Mouse (Mus musculus) erythroblast, embryonic 14.5 days (primary cell): ENCODE data around the gene Epb41. TPM values are rescaled to one million over a fixed set of nuclear protein-coding genes. Genes with fewer than 3 reads are reported as not detected.
A peak's percentile ranks its signal among the peaks of the same experiment; 100 is the strongest.

Source experiments
- H3K27me3 ChIP-seq: 2 replicates; pipeline ENCODE4 v1.6.1; 2012; ENCODE audit warnings: inconsistent platforms; ENCODE audit not compliant: control insufficient read depth
- H3K36me3 ChIP-seq: 2 replicates; pipeline ENCODE4 v1.6.1; 2012; ENCODE audit warnings: mild to moderate bottlenecking, inconsistent platforms; ENCODE audit not compliant: control insufficient read depth
- H3K4me1 ChIP-seq: 2 replicates; pipeline ENCODE4 v1.6.1; 2012; ENCODE audit warnings: inconsistent platforms; ENCODE audit not compliant: control insufficient read depth
- H3K4me3 ChIP-seq: replicated peaks from 2 replicates; pipeline ENCODE3; 2012; ENCODE audit warnings: moderate library complexity, mild to moderate bottlenecking, inconsistent platforms
- H3K9me3 ChIP-seq: 2 replicates; pipeline ENCODE4 v1.6.1; 2012; ENCODE audit warnings: low read length, inconsistent platforms, mixed read lengths; ENCODE audit not compliant: control insufficient read depth
- GATA1 ChIP-seq: IDR thresholded peaks from 2 replicates; pipeline ENCODE4 v1.6.1; 2012; ENCODE audit warnings: low read length, inconsistent platforms, mixed read lengths
- TAL1 ChIP-seq: IDR thresholded peaks from 3 replicates; pipeline ENCODE4 v1.6.1; 2012; ENCODE audit warnings: low read length, inconsistent platforms, mixed read lengths
- polyA plus RNA-seq: library from polyadenylated mRNA; stranded (reverse); fragments of >175 nt; gene quantifications from 2 replicates; pipeline ENCODE4 v1.2.3, GENCODE M21; 2012

The Epb41 gene
- polyA plus RNA-seq, 1 experiment: 120 TPM

DNA sequence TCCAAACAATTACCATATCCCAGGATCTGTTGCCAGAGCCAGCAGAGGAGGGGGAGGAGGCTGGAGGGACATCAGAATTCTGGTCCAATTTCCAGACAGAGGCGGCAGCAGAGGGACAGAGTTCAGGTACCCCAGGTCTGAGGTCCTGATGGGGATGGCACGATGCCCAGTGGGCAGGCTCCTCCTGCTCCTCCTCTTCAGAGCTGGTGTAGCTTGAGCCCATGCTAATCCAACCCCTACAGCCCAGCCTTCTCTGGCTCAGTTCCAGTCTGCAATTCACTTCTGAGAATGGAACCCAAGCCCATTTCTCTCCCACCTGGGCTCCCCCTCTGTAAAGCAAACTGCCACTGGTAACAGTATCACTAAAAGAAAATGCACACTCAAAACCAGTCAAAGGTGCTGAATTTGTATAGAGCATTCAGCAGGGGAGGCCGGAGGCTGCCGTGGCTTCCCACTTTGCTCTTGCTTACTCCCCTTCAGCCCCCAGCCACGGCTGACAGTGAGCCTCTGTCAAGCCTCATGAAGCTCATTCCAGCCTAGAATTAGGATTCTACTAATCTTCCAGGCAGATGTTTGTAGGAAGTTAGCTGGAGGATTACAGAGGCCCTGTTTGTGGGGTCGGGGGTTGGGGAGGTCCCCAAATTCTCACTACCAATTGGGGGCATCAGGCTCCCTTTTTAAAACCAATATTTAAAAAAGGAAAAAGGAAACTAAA lies 150.9 kb downstream of the Epb41 start:
- Histone ChIP-seq H3K9me3 (peaks cover 17% of the 10 kb centered on the region), H3K36me3 (peaks cover 88% of the 10 kb centered on the region), H3K27me3 (peaks cover 53% of the 10 kb centered on the region), H3K4me1 (peaks cover 24% of the 10 kb centered on the region), H3K4me3 (no peak overlapping the region)
- TF ChIP-seq GATA1 (no peak), TAL1 (no peak)

DNA sequence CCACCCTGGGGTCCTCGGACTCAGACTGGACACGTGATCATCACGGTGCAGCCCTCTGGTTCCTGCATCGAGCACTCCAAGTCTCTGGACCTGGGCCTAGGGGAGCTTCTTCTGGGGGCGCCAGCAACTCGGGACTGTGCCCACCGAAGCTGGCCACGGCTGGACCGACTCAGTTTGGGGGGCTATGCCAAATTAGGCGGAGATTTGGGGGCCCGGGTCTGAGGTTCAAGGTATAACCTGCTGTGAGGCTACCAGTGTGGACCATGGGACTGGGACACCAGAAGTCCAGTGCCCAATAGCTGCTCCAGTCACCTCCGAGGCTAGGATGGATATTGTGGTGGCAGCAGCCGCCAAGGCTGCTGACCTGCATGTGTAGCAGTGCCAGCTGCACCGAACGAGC lies 152.7 kb downstream of the Epb41 start:
- H3K36me3 ChIP-seq: peaks cover 69% of the 10 kb centered on the region
- TF ChIP-seq GATA1 (no peak), TAL1 (no peak)
- H3K4me1 ChIP-seq: peaks cover 24% of the 10 kb centered on the region
- H3K9me3 ChIP-seq: peaks cover 17% of the 10 kb centered on the region
- peaks cover 71% of the 10 kb centered on the region for H3K27me3 ChIP-seq
- no peak overlapping the region for H3K4me3 ChIP-seq

DNA sequence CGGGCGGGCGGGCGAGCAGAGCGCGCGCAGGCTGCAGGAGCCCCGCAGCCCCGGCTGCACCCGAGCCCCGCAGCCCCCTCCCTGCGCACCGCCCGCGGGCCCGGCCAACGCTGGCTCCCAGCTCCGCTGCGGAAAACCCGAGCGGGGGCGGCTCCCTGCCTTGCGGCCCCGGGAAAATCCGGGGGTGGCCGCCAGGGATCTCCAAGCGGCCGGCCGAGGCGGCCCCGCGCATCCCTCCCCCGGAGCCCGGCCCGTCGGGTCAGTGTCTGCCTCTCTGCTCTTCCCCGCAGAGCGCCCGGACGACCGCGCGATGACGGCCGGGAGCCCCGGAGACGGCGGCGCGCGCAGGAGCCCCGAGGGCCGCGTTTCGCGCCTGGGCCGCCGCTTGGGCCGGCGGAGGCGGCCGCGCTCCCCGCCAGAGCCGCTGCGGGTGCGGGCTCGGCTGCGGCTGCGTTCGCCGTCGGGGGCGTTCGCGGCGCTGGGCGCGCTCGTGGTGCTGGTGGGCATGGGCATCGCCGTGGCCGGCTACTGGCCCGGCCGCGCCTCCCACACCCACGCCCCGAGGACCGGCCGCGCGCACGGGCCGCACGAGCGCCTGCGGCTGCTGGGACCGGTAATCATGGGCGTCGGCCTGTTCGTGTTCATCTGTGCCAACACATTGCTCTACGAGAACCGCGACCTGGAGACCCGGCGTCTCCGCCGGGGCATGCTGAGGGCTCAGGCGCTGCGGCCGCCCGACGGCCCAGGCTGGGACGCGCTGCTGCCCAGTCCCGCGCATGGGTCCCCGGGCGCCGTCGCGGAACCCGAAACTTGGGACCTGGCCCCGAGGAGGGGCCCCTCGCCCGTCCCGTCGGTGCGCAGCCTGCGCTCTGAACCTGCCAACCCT lies 153.4 kb downstream of the Epb41 start, which contains the start of gene Tmem200b:
Tmem200b (plus strand) TSS at position 311 of the 886 bp plus-strand sequence.
- peak within 1 kb of the TSS; percentile 42 for H3K4me3 ChIP-seq
- peaks cover 25% of the 10 kb centered on the region for H3K4me1 ChIP-seq
- peaks cover 17% of the 10 kb centered on the region for H3K9me3 ChIP-seq
- TF ChIP-seq GATA1 (no peak), TAL1 (no peak)
- peaks cover 62% of the 10 kb centered on the region for H3K36me3 ChIP-seq
- peaks cover 78% of the 10 kb centered on the region for H3K27me3 ChIP-seq

DNA sequence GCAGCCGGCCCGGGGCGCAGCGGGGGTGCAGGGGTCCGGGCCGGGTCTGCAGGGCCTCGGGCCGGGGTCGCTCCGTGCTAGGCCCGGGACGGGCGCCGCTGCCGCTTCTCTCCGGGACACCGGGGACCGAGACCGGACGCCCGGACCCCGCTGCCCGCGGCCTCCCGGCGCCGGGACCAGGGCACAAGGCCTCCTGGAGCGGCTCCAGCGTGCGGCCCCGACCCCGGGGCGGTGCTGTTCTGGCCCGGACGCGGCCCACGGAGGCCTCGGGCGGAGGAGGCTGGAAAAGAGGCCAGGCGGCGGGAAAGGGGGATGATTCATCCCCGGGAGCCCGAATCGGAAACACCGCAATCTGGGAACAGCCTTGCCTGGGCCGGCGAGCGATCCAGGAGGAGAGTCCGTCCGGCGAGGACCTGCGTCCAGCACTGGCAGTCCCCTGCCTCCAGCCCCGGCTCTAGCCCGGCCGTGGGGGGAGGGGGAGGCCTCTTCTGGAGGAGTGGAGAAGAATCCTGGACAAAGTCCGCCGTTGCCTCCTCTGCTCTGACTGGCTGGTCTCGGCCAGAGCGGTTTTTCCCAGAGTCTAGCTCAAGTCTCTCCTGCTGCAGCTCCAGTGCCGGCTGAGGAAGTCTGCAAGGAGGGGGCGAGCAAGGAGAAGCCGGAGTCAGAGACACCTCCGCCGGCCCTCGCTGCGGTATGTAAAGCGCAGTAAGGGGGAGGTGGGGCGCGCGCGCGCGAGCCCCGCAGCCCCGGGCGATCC lies 154.3 kb downstream of the Epb41 start:
- H3K36me3 ChIP-seq: peaks cover 53% of the 10 kb centered on the region
- H3K4me1 ChIP-seq: peaks cover 30% of the 10 kb centered on the region
- H3K9me3 ChIP-seq: peaks cover 19% of the 10 kb centered on the region
- peaks cover 87% of the 10 kb centered on the region for H3K27me3 ChIP-seq
- peak overlapping the region; percentile 42 for H3K4me3 ChIP-seq
- TF ChIP-seq GATA1 (no peak), TAL1 (no peak)

DNA sequence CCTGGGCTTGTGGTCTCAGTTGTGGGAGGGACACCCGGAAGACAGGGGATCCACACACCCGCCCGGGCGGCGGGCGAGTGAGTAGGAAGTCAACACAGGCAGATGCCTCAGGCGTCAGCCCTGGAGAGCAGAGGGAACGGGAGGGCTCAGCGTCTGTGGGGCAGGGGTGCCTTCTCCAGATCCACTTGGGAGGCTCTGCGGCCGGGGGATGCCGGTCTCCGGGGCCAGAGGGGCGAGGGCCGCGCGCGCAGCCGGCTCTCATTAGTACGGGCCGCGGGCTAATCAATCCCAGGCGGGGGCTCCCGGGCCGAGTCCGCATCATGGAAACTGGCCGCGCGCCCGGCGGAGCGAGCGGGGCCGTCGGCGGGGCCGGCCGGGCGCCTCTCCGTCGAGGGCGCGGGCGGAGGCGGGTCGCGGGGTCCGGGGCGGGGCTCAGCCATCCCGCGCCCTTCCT lies 155.0 kb downstream of the Epb41 start:
- peaks cover 47% of the 10 kb centered on the region for H3K36me3 ChIP-seq
- H3K9me3 ChIP-seq: peaks cover 20% of the 10 kb centered on the region
- H3K27me3 ChIP-seq: peaks cover 93% of the 10 kb centered on the region
- TF ChIP-seq TAL1 (no peak), GATA1 (no peak)
- H3K4me1 ChIP-seq: peaks cover 30% of the 10 kb centered on the region
- H3K4me3 ChIP-seq: no peak overlapping the region

DNA sequence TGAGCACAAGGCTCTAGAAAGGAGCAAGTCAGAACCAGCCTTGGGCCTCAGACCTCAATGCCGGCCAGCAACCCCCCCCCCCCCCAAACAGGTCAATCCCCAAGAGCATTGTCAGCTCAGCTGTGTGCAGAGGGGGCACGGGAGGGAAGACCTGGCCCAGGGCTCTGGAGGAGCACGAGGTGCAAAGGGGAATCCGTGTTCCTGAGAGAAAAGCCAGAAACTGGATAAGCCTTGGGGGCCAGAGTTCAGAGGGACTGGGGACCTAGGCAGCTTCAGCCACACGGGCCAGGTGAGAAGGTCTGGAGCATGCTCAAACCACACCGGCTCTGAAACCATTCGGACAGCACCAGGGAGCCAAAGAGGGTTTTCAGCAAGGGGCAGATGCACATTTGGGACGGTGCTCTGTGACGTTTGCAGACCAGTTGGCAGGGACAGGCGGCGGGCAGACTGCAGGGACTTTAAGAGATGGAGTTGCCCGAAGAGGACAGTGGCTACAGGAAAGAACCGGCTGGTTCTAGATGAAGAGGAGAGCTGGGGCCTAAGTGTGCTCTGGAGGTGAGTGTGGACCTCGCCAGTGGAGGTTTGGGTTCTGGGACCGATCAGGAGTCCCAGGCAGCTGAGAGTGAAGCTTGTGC lies 155.5 kb downstream of the Epb41 start:
- Histone ChIP-seq H3K9me3 (peaks cover 22% of the 10 kb centered on the region), H3K4me3 (no peak overlapping the region), H3K4me1 (peaks cover 30% of the 10 kb centered on the region), H3K36me3 (peaks cover 41% of the 10 kb centered on the region), H3K27me3 (peaks cover 96% of the 10 kb centered on the region)
- TF ChIP-seq GATA1: no peak
- no peak for TF ChIP-seq TAL1

DNA sequence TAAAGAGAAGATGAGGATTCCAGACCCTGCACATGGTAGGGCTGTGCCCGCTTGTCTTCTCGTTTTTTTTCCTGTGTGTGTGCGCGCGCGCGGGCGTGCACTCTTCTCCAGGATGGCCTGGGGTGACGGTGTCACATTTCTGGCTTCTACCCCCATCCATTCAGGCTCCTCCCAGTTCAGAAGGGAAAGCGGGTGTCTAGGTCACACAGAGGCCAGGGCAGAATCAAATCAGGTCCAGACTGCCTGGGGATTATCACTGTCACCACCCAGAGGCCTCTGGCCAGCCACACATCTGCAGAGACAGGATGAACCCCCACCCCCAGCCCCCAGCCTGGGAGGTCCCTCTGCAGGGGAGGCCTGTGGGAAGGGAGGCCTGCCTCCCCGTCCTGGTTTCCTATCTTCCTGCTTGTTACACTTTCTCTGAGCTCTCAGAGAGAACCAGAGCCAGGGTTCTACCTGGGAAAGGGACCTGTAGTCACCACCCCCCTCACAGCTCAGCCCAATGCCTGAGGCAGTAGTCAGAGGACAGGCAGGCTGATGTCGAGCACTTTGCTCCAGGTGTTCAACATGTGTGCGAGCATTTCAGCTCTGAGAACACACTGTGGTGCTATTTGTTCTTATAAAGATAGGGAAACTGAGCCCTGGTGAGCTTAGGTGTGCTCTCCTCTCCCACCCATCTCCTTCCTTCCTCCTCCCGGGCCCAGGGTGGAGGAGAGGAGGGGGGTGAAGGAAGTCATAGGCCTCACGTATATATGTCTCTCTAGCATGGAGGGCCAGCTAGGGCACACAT lies 156.2 kb downstream of the Epb41 start:
- Histone ChIP-seq H3K4me1 (peaks cover 30% of the 10 kb centered on the region), H3K36me3 (peaks cover 34% of the 10 kb centered on the region), H3K4me3 (no peak overlapping the region), H3K27me3 (peaks cover 99% of the 10 kb centered on the region), H3K9me3 (peaks cover 22% of the 10 kb centered on the region)
- TF ChIP-seq TAL1: no peak
- TF ChIP-seq GATA1: no peak
